Mouse (Mus musculus): ENCODE measurements around the gene Tmsb15b2.
"Not testable (repeated sequence)": the region's sequence is repeated elsewhere in the genome, so short reads cannot be mapped to it uniquely, and the experiment has no call there.

The Tmsb15b2 gene

DNA sequence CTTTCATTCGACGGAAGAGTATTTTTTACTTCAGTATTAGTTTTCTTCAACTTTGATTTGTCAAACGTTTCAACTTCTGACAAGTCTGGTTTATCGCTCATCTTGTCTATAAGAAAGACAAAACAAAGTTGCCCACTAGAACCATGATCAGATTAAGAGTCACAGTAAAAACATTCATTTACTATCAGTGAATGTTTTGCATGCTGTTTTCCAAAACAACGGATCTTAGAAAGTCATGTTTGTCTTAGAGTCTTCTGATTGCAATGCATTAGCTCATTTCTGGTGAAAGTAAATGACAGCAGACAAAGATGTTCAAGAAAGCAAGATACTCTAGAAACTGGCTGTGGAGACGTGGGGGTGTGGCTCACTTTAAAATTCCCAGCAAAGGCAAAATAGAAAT lies at the start of gene Tmsb15b2:
Gene Tmsb15b2 (minus strand): TSS at position 101 of the 400 bp plus-strand sequence.
- not testable (repeated sequence) for DNase-seq (ENCODE audit: low spot score in 2 of 2)

DNA sequence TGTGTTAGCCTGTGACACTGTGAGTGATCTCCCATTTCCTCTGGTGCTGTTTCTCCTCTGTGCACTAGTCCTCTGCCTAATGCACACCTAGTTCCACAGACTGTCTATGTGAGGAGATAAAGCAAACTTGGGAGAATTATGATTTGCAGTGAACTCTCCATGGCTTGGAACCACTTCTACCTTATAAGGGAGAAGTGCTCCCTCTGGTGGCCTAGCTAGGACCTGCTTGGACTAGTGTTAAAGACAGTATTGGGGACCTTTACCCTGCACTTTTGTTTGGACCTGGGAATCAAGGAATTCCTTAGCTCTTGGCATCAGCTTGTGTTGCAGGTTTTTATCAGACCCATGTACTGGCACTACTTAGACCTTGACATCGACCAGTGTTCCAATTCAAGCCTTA lies 44.0 kb upstream of the Tmsb15b2 start:
- peak; percentile 30 to 54 for DNase-seq (ENCODE audit: low spot score in 2 of 2)

DNA sequence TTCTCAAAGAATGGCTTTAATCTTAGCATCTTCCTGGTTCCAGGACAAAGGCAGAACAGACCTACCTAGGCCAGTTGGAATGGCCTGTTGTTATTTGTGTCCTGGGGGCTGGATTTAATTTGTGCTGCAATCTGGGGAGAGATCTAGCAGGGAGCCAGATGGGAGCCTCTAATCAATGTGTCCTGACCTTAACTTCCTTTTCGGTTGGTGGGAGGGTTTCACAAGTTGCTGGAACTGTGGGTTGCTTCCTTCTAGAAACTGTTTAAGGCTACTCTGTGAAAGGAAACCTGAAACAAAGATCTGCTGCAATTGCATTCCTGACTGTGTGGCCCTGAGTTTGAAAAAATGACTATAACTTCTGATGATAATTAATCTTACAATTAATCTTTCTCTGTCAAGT lies 42.4 kb upstream of the Tmsb15b2 start:
- no peak for DNase-seq (ENCODE audit: low spot score in 2 of 2)

DNA sequence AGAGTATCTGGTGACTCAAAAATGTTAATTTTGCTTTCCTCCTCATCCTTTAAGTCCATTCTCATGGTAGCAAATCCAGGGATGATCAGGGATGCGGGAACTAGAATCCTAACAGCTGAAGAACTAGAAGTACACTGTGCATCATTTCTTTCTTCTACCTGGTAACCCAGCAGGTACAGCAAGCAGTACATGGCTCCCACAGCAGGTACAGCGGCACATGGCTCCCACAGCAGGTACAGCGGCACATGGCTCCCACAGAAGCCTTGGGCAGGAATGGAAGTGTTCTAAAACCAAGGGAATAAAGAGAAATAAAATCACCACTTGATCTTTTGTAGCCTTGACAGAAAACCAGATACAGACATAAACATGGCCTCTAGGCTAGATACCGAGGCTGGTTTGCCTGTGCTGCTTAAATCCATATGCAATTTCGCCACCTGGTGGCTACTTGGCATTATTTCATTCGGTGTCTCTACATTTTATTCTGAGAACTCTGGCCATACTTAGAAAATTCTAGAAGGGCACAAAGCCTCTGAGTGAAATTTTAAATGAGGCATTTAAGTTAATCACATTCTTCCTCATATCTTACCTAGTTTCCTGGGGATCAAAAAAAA lies 39.9 kb upstream of the Tmsb15b2 start:
- peak in 1 of 2 experiments; percentile 62 for DNase-seq (ENCODE audit: low spot score in 2 of 2)

DNA sequence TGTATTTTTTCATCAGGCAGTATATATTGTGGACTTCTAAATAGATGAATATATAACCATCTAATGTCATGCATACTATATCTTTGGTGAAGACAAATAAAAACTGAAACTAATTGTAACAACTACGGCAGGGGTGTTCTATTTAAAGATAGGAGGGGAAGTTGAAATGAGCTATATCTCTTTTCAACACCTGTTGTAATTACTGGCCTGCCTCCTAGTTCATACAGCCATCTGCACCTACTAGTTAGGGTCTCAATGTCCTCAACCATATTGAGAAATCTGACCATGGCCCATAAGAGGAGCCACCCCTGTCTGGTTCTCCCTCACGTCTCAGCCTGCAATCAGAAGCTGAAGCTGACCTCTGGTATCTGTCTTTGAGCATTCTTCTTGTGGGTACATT lies 21.0 kb upstream of the Tmsb15b2 start:
- DNase-seq (ENCODE audit: low spot score in 2 of 2) = no peak

DNA sequence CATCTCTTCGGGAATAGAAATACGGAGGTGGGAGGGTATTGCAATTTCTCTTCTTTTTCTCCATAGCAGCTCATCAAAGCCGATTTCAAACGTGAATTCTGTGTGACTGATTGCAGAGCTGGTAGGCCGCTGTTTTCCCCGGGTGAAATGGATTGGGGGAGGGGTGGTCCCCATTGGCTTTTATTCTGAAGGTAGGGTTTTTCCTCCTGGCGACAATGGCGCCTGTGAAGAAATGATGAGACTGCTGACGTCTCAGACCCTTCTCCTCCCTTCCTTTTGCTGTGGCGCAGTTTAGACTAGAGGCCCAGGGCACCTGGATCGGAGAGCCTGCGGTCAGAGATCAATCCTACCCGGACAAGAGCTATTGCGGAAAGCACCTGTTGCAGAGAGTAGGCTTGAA lies 18.3 kb upstream of the Tmsb15b2 start:
- peak in 1 of 2 experiments; percentile 28 for DNase-seq (ENCODE audit: low spot score in 2 of 2)

DNA sequence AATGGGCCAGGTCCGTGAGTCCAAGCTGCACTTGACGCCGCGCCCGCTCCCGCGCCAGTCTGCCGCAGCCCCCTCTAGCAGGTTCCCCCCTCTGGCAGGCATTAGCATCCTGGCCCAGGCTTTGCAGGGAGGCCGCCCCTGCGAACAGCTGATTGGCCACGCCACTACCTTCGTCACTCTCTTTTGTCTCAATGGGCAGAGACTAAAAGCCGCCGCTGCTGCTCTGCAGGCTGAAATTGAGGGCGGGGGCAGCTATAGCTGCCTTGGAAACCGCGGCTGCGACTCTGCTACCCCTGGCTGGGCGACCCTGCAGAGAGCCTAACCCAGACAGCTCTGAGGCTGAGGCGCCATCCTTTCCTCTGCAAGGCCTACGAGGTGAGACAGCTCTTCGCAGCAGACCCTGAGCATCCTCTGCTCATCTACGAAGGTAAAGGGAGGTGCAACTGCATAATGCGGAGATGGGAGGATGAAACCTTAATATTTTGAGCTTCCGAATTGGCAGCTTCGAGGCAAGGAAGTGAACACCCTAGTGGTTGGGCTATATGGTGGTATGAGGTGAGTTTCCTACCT lies 17.8 kb upstream of the Tmsb15b2 start, which contains the start of gene Zcchc18:
Gene Zcchc18 (plus strand): TSS at position 178 of the 570 bp plus-strand sequence.
- DNase-seq (ENCODE audit: low spot score in 2 of 2) = peak; percentile 82 to 85

DNA sequence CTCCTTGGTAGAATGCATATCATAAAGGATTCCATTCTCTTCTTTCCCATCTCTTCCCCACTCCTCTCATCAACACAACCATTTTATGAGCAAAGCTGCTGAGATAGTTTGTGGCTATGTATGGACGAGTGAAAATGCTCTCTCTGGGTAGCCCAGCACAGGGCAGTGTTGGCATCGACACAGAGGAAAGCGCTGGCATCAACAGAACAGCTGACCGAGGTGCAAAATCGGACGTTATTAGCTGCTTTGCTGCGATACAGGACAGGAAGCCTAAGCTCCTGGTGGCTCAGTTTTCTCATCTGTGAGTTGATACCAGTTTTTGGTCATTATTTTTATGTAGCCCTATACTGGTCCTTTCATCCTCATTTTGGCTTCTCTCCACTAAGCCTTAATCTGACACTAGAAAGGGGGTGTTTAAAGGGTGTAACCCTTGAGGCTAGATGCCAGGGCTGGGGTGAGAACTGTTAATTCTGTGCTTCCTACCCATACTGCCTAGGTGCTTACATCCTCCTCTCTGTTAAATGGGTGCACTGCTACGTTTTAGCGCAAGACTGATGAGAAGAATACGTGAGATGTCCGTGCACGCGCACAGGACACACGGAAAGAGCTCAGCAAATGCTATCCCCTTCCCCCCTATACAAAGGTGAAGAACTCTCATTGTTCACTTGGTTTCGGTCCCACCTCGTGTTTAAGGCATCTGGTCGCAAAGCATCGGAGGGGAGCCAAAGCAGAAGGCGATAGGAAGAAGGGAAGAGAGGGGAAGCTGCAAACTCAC lies 17.1 kb upstream of the Tmsb15b2 start:
- DNase-seq (ENCODE audit: low spot score in 2 of 2) = no peak

DNA sequence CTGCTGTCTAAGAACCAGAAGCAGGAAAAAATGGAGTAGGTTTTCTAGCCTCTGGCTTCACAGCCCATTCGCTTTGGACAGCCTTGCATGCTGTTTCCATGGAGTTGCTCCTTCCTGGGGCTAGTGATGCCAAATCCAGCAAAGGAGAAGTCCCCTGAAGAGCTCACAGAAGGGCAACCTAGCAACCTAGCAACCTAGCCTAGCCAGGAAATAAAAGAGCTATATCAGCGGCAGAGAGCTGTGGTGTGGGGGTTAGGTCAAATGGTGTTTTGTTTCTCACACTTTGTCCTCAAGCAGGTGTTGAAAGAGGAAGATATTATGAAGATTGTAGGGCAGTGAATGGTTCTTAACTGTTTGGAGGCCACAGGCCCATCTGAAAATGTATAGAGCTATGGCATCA lies 16.0 kb upstream of the Tmsb15b2 start:
- DNase-seq (ENCODE audit: low spot score in 2 of 2) = no peak

DNA sequence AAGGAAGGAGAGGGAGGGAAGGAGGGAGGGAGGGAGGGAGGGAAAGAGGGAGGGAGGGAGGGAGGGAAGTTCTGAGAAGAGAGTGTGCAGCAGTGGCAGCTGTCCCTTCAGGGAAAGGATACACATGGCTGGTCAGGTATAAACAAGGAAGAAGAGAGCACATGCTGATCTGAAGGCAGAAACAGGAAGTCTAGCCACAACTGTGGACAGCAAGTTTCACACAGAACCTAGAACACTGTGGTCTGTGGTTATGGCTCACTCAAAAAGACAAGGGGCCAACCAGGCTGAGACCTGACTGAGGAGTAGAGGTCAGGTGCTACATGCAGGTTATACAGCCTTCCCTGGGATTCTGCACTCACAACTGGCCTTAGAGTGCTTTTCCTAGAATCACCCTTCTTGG lies 10.7 kb upstream of the Tmsb15b2 start:
- no peak for DNase-seq (ENCODE audit: low spot score in 2 of 2)

DNA sequence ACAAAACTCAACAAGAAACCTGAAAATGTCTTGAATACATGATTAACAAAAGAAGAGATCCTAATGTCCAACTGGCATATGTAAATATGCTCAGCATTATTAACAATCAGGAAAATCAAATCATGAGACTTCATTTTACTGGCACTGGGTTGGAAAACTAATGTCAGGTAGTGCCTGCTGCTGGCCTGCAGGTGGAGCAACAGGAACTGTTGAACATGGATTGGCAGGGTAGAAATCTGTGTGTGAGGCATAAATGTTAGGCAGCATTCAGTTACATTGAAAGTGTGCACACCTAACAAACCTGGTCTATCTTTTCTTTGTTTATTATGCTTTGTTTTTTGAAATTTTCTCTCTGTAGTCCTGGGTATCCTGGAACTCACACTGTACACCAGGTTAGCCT lies 3.3 kb upstream of the Tmsb15b2 start:
- no peak for DNase-seq (ENCODE audit: low spot score in 2 of 2)

DNA sequence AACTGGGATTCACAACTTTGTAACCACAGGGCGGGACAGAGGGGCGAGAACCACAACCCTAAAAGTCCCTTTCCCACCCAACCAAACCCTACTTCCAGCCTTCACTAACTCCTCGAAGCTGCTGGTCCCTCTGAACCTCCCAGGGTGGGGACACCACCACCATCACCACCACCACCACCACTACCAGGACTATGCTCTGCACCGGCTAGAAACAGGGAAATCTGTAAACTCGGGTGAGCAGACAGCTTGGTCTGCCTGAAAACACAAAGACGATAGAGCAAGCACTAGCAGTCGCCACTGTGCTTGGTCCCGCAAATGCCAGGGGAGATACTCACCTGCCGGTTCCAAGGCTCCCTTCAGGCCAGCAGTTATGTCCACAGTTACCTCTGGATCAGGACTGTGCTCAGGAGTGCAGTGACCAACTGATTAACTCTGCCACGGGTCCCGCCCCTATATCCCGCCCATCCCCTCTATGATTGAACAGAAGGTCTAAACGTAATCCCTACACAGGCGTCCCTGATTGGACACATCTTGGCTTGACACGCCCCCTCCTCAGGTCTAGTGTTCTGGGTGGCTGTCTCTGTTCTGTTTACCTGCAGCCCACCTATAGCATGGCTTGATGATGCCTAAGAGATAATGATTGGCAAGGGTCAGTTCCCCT lies 1.3 kb upstream of the Tmsb15b2 start, which contains the start of the genes Tmsb15l and Tmsb15b1:
Gene Tmsb15l (minus strand): TSS at position 446 of the 661 bp plus-strand sequence.
Gene Tmsb15b1 (minus strand): TSS at position 451 of the 661 bp plus-strand sequence.
- peak in 1 of 2 experiments; percentile 76 for DNase-seq (ENCODE audit: low spot score in 2 of 2)

DNA sequence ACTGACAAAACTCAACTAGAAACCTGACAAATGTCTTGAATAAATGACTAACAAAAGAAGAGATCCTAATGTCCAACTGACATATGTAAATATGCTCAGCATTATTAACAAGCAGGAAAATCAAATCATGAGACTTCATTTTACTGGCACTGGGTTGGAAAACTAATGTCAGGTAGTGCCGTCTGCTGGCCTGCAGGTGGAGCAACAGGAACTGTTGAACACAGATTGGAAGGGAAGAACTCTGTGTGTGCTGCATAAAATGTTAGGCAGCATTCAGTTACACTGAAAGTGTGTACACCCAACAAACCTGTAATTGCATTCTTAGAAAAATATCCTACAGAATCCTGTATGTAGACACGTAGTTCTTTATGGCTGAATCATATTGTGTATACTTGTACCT lies 15.6 kb downstream of the Tmsb15b2 start:
- peak in 1 of 2 experiments; percentile 5 for DNase-seq (ENCODE audit: low spot score in 2 of 2)

DNA sequence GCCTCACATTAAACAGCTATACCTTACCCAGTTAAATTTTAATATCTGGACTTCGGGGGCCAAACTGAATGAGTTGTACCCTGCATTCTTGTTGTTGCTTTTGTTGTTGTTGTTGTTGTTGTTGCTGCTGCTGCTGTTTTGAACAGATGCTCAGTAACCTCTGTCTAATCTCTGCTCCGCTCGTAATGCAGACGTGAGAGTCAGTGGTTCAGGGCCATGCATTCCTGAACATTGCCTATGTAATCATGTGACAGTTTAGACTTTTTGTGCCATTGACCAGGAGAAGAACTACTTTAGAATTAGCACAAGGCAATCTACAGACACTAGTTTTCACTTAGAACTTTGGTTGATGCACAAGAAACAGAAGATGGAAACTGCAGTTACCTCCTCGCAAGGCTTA lies 17.0 kb downstream of the Tmsb15b2 start:
- not testable (repeated sequence) for DNase-seq (ENCODE audit: low spot score in 2 of 2)

DNA sequence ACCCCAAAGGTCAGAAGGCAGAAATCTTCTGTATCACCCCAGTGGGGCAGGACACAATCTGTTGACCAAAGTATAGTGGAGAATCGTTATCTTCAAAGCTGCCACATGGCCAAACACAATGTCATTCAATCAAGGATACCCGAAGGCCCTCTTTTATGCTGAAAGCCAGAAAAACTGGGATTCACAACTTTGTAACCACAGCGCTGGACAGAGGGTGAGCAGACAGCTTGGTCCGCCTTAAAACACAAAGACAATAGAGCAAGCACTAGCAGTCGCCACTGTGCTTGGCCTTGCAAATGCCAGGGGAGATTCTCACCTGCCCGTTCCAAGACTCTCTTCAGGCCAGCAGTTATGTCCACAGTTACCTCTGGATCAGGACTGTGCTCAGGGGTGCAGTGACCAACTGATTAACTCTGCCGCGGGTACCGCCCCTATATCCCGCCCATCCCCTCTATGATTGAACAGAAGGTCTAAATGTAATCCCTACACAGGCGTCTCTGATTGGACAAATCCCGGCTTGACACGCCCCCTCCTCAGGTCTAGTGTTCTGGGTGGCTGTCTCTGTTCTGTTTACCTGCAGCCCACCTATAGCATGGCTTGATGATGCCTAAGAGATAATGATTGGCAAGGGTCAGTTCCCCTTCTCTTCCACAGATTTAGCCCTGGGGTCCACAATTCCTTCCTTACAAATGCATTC lies 17.6 kb downstream of the Tmsb15b2 start:
- DNase-seq (ENCODE audit: low spot score in 2 of 2) = peak; percentile 63 to 78

DNA sequence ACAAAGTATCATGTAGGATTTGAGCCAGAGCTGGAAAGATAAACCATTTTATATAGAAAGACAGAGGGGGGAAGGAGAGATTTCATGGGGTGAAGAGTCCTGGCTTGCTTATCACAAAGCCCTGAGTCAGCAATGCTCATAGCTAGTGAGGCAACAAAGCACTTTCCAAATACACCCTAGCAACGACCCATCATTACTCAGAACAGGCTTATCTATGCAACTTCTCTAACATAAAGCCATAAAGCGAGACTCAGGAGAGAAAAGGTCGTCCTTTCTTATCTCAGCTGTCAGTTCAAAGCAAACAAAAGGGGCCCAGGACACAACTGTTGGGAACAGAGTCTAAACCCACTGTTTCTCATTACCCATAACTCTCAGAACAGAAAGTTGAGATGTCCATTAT lies 37.3 kb downstream of the Tmsb15b2 start:
- DNase-seq (ENCODE audit: low spot score in 2 of 2) = no peak

DNA sequence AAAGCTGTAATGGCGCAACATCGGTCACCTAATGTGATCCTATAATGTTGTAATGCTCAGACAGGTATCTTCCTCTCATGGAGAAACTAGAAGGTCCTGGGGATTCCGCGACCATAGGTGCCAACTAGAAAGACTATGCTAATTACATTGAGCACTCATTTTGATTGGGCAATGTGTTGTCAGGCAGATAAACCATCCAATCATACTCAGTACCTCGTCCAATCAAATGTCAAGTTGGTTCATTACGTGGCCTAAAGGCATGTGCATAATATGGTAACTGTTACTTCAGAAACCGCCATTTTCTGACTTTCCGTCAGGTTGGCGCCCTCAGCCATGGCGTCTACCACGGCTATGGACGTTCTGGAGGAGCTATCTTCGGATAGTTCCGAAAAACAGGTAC lies 48.3 kb downstream of the Tmsb15b2 start, which contains the start of gene H2bfm:
Gene H2bfm (plus strand): TSS at position 295 of the 400 bp plus-strand sequence.
- DNase-seq (ENCODE audit: low spot score in 2 of 2) = no peak

DNA sequence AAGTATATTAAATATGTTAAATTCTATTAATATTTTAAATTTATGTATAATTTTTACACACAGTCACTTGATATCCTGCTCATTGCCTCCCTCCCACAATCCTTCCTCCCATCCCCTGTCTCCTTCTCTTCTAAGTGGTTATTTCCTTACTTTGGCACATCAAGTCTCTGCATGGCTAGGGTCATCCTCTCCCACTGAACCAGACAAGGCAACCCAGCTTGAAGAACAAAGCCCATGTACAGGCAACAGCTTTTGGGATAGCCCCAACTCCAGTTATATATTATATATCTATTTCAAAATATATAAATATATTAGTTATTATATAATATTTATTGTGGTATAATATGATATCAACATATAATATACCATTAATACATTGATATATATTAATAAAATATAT lies 49.4 kb downstream of the Tmsb15b2 start:
- no peak for DNase-seq (ENCODE audit: low spot score in 2 of 2)

All from frontal cortex, postnatal 36 days (tissue).